In the genomic region with DNA sequence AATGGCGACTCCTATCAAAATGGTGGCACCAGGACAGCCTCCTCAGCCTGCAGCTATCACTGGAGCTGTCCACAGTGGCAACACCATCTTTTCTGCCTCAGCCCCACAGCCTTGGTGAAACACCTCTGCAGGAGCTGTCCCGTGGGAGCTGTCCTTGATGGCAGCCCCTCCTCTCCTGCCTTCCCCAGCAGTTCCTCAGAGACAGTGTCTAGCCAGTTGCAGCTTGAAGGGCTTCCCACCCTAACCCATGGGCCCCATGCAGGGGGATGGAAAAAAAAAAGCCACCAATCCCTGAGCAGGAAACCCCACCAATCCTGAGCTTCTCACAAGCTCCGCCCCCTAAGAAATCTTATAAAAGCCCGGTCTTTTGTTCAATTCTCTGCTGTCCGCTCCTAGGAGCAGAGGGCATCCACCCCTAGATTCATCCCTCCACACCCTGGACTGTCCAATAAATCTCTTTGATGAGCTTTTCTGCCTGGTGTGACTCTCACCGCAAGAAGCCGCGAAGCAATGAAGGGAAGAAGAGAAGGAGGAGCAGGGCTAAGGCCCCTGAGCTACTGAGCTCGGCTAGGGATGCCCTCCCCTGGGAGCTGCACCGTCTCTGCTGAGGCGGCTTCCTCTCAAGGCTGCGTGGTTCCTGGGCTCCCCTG, we compare ENCODE assay signal across 14 mouse cellular contexts.
DNase-seq lines count a peak whose midpoint lies in the region; ATAC-seq lines count a peak whose summit lies in the region.
"Had no signal": no experiment of that assay in that cellular context is flagged by ENCODE, and none has a peak within 500 bp of the region (broad histone marks: within the 10 kb centered on the region; RNA-seq: fewer than 3 reads in every experiment).

No protein-coding gene starts in this region.

- peak overlapping the region; percentile 13; the same call in 1 of the 2 replicates for H3K4me3 ChIP-seq in kidney, embryonic 16.5 days (ENCODE audit: low read length)
- no peak overlapping the region for H3K4me3 ChIP-seq in neural tube, embryonic 12.5 days
- no peak overlapping the region for H3K4me3 ChIP-seq in neural tube, embryonic 15.5 days (replicated peaks)

- no peaks in the 10 kb centered on the region for H3K9me3 ChIP-seq in kidney, embryonic 16.5 days (ENCODE audit: low read length)
- H3K9me3 ChIP-seq in neural tube, embryonic 12.5 days, result no peaks in the 10 kb centered on the region
- no peaks in the 10 kb centered on the region for H3K9me3 ChIP-seq in neural tube, embryonic 15.5 days (replicated peaks)

- peaks cover 15% of the 10 kb centered on the region for H3K4me1 ChIP-seq in kidney, embryonic 16.5 days (ENCODE audit: insufficient read depth, low read length)
- no peaks in the 10 kb centered on the region; the same call in 1 of the 2 replicates for H3K4me1 ChIP-seq in neural tube, embryonic 12.5 days
- peaks cover 11% of the 10 kb centered on the region for H3K4me1 ChIP-seq in neural tube, embryonic 15.5 days

- no peak overlapping the region for H3K27ac ChIP-seq in kidney, embryonic 16.5 days (ENCODE audit: low read length)
- no peak overlapping the region for H3K27ac ChIP-seq in neural tube, embryonic 12.5 days
- H3K27ac ChIP-seq in neural tube, embryonic 15.5 days (replicated peaks), result no peak overlapping the region
- H3K27ac ChIP-seq: liver, embryonic 14.5 days had no signal

- 32% methylated on average over 12 of the region's 12 CpGs for WGBS in kidney, embryonic 16.5 days
- WGBS in neural tube, embryonic 12.5 days, result 54% methylated on average over 12 of the region's 12 CpGs
- 54% methylated on average over 12 of the region's 12 CpGs for WGBS in neural tube, embryonic 15.5 days

- H3K27me3 ChIP-seq in kidney, embryonic 16.5 days (ENCODE audit: insufficient read depth, low read length), result no peaks in the 10 kb centered on the region
- no peaks in the 10 kb centered on the region for H3K27me3 ChIP-seq in neural tube, embryonic 12.5 days (replicated peaks)
- no peaks in the 10 kb centered on the region for H3K27me3 ChIP-seq in neural tube, embryonic 15.5 days (replicated peaks)

- peak; percentile 33 for DNase-seq in embryo, embryonic 10.5 days (ENCODE audit: low spot score)
- no peak for DNase-seq in embryo, embryonic 9.5 days (ENCODE audit: extremely low spot score)
- no peak for DNase-seq in kidney, adult 8-10 months
- peak; percentile 52 for DNase-seq in testis, postnatal 14 days (ENCODE audit: low spot score)
- no peak for DNase-seq in ovary, postnatal 10 days (ENCODE audit: low spot score)
- DNase-seq: cerebellum, postnatal 36 days; kidney, adult 9 months; layer of hippocampus, adult 9-11 months; lung, postnatal 10 days; thymus, postnatal 25 days had no signal

- ATAC-seq in kidney, embryonic 16.5 days (ENCODE audit: low FRiP score, low TSS enrichment), result peak; percentile 69
- no peak; the same call in 1 of the 2 replicates for ATAC-seq in neural tube, embryonic 12.5 days (ENCODE audit: low FRiP score, low read depth)
- ATAC-seq in neural tube, embryonic 15.5 days (ENCODE audit: low FRiP score), result no peak

- no peaks in the 10 kb centered on the region for H3K36me3 ChIP-seq in kidney, embryonic 16.5 days (ENCODE audit: insufficient read depth, low read length)
- H3K36me3 ChIP-seq in neural tube, embryonic 12.5 days, result no peaks in the 10 kb centered on the region
- no peaks in the 10 kb centered on the region for H3K36me3 ChIP-seq in neural tube, embryonic 15.5 days

- no peak overlapping the region for H3K9ac ChIP-seq in kidney, embryonic 16.5 days (replicated peaks; ENCODE audit: low read length)
- no peak overlapping the region for H3K9ac ChIP-seq in neural tube, embryonic 12.5 days
- no peak overlapping the region for H3K9ac ChIP-seq in neural tube, embryonic 15.5 days (replicated peaks)
- H3K9ac ChIP-seq: liver, embryonic 14.5 days had no signal

- H3K4me2 ChIP-seq in kidney, embryonic 16.5 days (replicated peaks; ENCODE audit: low read depth, low read length), result peak overlapping the region; percentile 26
- H3K4me2 ChIP-seq in neural tube, embryonic 12.5 days (replicated peaks), result peak overlapping the region; percentile 15; the same call in 1 of the 2 replicates
- no peak overlapping the region for H3K4me2 ChIP-seq in neural tube, embryonic 15.5 days

Comparison
In these comparisons a context has a peak if more than half of its experiments do, and no peak if none do; other contexts are left out.
1. DNase-seq: peak in embryo, embryonic 10.5 days (single experiment) and testis, postnatal 14 days (single experiment); none in embryo, embryonic 9.5 days (single experiment), kidney, adult 8-10 months (0 of 2) and ovary, postnatal 10 days (single experiment).